Mouse (Mus musculus) intestine, embryonic 16.5 days (tissue): ENCODE measurements around the gene Agps. TPM values are rescaled to one million over a fixed set of nuclear protein-coding genes. Genes with fewer than 3 reads are reported as not detected.

Experiments
- ATAC-seq: fragments of 200-750 bp; cut with Nextera tagmentation; 2 replicates; pipeline ENCODE4 v1.8.0; 2017; ENCODE audit warnings: moderate TSS enrichment, moderate library complexity
- H3K27ac ChIP-seq: fragments of 300-500 bp; sonication (generic); 2 replicates; pipeline ENCODE4 v1.5.1; 2014; ENCODE audit warnings: mild to moderate bottlenecking, low read length
- H3K27me3 ChIP-seq: fragments of 300-500 bp; sonication (generic); replicated peaks from 2 replicates; pipeline ENCODE4 v1.6.1; 2014; ENCODE audit warnings: low read length, control low read depth, mixed read lengths; ENCODE audit not compliant: control insufficient read depth, insufficient read depth
- H3K36me3 ChIP-seq: fragments of 300-500 bp; sonication (generic); 2 replicates; pipeline ENCODE4 v1.6.1; 2014; ENCODE audit warnings: low read length, control low read depth; ENCODE audit not compliant: control insufficient read depth, insufficient read depth
- H3K4me1 ChIP-seq: fragments of 300-500 bp; sonication (generic); 2 replicates; pipeline ENCODE4 v1.6.1; 2014; ENCODE audit warnings: low read length, control low read depth, mixed read lengths; ENCODE audit not compliant: control insufficient read depth, insufficient read depth
- H3K4me2 ChIP-seq: fragments of 300-500 bp; sonication (generic); 2 replicates; pipeline ENCODE4 v1.6.1; 2014; ENCODE audit warnings: low read depth, low read length, control low read depth
- H3K4me3 ChIP-seq: fragments of 300-500 bp; sonication (generic); 2 replicates; pipeline ENCODE4 v1.5.1; 2014; ENCODE audit warnings: mild to moderate bottlenecking, low read length
- H3K9ac ChIP-seq: fragments of 300-500 bp; sonication (generic); 2 replicates; pipeline ENCODE4 v1.6.1; 2014; ENCODE audit warnings: low read depth, low read length
- H3K9me3 ChIP-seq: fragments of 300-500 bp; sonication (generic); 2 replicates; pipeline ENCODE4 v1.6.1; 2016; ENCODE audit warnings: low read length, control low read depth; ENCODE audit not compliant: control insufficient read depth
- WGBS: fragments of 180-500 bp; shearing (Covaris S2); extraction: QIAGEN DNeasy Blood & Tissue Kit; methylation state at CpG from one replicate; pipeline ENCODE4 v1.1.7; 2014; 5-methylcytosine and 5-hydroxymethylcytosine counted together
- polyA plus RNA-seq: library from polyadenylated mRNA; unstranded; fragments of >200 nt; fragmentation: Nextera tagmentation; extraction: Ambion mirVana; gene quantifications from 2 replicates; pipeline ENCODE4 v1.2.1, GENCODE M21; 2015

Gene Agps
- polyA plus RNA-seq, 1 experiment from 2014 or later, result 18.3 TPM

GRCm38 (mm10) chr2:75824144-75824543, 7.8 kb upstream of the Agps start:
- Histone ChIP-seq H3K9ac (no peak overlapping the region), H3K27me3 (no peaks in the 10 kb centered on the region), H3K36me3 (no peaks in the 10 kb centered on the region), H3K4me2 (no peak overlapping the region), H3K4me1 (peaks cover 3% of the 10 kb centered on the region; the same call in 1 of the 2 replicates), H3K27ac (no peak overlapping the region), H3K9me3 (no peaks in the 10 kb centered on the region), H3K4me3 (no peak overlapping the region)
- 48% methylated on average over 6 of the region's 6 CpGs for WGBS
- no peak for ATAC-seq

- Histone ChIP-seq H3K36me3 (no peaks in the 10 kb centered on the region), H3K4me3 (no peak overlapping the region), H3K9ac (no peak overlapping the region), H3K27me3 (no peaks in the 10 kb centered on the region), H3K27ac (no peak overlapping the region), H3K4me2 (no peak overlapping the region), H3K9me3 (no peaks in the 10 kb centered on the region), H3K4me1 (peaks cover 3% of the 10 kb centered on the region; the same call in 1 of the 2 replicates)
- 22% methylated on average over 3 of the region's 3 CpGs for WGBS
- ATAC-seq, result no peak
These were observed 7.1 kb upstream of the Agps start for GRCm38 (mm10) chr2:75824846-75825245.

DNA sequence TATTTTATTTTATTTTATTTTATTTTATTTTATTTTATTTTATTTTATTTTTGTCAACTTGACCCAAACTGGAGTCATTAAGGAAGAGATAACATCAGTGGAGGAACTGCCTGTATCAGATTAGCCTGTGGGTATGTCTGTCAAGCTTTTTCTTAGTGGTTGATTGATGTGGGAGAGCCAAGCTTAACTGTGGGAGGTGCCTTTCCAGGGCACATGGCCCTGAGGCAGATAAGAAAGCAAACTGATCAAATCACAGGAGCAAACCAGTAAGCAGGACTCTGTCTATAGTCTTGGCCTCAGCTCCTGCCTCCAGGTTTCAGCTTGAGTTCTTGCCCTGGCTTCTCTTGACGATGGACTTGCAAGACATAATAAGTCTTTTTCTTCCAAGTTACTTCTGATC, 6.4 kb upstream of the Agps start:
- WGBS, result 34% methylated on average over 1 of the region's 1 CpGs

DNA sequence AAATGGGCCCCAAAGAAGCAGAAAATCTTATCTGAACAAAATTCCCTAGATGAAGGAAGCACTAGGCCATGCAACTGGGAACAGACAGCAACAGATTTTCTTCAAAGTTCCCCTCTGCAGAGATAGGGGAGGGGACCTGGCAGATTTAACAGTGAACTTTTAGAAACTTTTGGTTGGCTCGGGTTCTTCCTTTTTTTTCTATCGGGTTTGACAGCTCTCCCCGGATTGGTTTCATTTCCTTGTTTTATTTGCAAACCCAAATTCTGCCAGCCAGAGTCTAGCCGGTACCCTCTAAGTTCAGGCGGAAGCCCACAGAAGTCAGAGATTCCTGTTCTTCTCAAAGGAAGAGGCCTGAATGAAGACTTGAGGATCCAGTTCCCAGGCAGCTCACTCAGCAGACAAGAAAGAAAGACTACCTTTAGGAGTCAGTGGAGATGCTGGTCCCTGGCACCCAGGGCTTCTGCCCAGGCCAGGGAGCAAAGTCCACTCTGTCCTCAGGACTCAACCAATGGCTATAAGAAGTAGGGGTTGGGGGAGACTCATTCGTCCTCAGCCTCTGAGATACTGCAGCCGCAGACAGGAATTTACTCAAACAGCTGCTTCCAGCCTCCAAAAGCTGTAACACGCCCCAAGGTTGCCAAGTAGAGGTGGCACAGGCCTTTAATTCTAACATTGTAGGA, 2.9 kb upstream of the Agps start:
- no peak for ATAC-seq
- Histone ChIP-seq H3K9ac (no peak overlapping the region), H3K4me2 (no peak overlapping the region), H3K27ac (no peak overlapping the region), H3K4me1 (peaks cover 5% of the 10 kb centered on the region), H3K36me3 (no peaks in the 10 kb centered on the region), H3K4me3 (no peak overlapping the region), H3K27me3 (no peaks in the 10 kb centered on the region), H3K9me3 (no peaks in the 10 kb centered on the region)
- 74% methylated on average over 8 of the region's 8 CpGs for WGBS

More for the DNA sequence above, 6.4 kb upstream of the Agps start:
- H3K4me2 ChIP-seq, result no peak overlapping the region
- no peaks in the 10 kb centered on the region for H3K36me3 ChIP-seq
- H3K27ac ChIP-seq, result no peak overlapping the region
- peaks cover 3% of the 10 kb centered on the region; the same call in 1 of the 2 replicates for H3K4me1 ChIP-seq
- H3K27me3 ChIP-seq, result no peaks in the 10 kb centered on the region
- ATAC-seq, result no peak; the same call in 1 of the 2 replicates
- no peak overlapping the region for H3K9ac ChIP-seq
- no peaks in the 10 kb centered on the region for H3K9me3 ChIP-seq
- no peak overlapping the region for H3K4me3 ChIP-seq

DNA sequence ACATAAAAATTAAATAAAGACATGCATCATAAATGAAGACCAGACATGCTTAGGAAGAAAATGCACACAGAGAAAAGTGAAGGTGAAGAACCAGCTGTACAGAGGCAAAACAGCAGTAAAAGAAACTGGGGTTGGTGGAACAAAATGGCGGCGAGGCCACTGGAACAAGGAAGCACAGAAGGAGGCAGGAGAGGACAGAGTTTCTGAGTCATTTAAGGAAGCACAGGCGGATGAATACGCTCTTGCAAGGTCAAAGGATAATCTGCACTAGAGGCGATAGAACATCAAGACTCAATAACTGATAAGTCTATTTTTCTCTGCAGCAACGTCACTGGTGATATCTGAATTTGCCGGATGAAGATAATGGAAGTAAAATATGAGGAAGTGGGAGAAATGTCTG, 1.7 kb upstream of the Agps start:
- H3K36me3 ChIP-seq, result no peaks in the 10 kb centered on the region
- H3K9me3 ChIP-seq, result no peaks in the 10 kb centered on the region
- H3K27ac ChIP-seq, result no peak overlapping the region
- no peak overlapping the region for H3K4me2 ChIP-seq
- peaks cover 5% of the 10 kb centered on the region for H3K4me1 ChIP-seq
- H3K4me3 ChIP-seq, result no peak overlapping the region
- H3K9ac ChIP-seq, result no peak overlapping the region
- 71% methylated on average over 7 of the region's 7 CpGs for WGBS
- H3K27me3 ChIP-seq, result no peaks in the 10 kb centered on the region
- no peak for ATAC-seq

DNA sequence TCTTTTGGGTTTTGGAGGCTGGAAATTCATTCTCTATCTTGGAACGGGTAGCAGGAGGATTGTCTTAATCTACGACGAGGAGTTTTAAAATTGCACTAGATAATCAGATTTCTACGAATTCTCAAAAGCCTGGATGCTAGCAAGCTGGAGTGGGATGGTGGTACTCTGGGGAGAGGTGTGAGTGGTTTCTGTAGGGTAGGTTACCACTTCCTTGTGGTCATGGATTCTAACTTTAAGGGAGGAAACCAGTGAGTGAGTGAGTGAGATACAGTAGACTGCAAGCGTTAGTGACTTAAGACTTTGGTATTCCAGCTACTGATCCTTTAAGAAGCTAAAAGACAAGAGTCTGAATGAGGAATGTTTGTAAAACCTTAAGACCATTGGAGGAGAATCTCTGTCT, 804 bp downstream of the Agps start:
- ATAC-seq, result no peak
- H3K4me3 ChIP-seq, result peak overlapping the region; percentile 94
- H3K27me3 ChIP-seq, result no peaks in the 10 kb centered on the region
- WGBS, result 2% methylated on average over 5 of the region's 5 CpGs
- no peaks in the 10 kb centered on the region for H3K36me3 ChIP-seq
- H3K4me1 ChIP-seq, result peaks cover 3% of the 10 kb centered on the region; the same call in 1 of the 2 replicates
- H3K9ac ChIP-seq, result peak overlapping the region; percentile 92
- no peaks in the 10 kb centered on the region for H3K9me3 ChIP-seq
- H3K27ac ChIP-seq, result peak overlapping the region; percentile 81
- H3K4me2 ChIP-seq, result peak overlapping the region; percentile 56

DNA sequence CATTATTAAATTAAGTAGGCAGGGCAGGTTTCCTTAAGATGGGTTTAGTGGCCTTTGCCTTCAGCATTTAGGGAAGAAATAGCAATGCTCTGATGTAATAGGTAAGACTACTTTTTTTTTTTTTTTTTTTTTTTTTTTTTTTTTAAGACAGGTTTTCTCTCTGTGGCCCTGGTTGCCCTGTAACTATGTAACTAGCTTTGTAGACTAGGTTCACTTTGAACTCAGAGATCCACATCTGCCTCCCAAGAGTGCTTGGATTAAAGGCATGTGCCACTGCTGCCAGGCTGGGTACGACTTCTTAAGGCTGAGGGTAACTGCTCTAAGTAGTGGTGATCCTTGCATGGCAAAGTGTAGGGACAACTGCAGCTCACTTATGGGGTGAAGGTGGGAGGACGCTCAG, 2.5 kb downstream of the Agps start:
- Histone ChIP-seq H3K27me3 (no peaks in the 10 kb centered on the region), H3K9me3 (no peaks in the 10 kb centered on the region), H3K4me2 (no peak overlapping the region), H3K9ac (no peak overlapping the region), H3K36me3 (no peaks in the 10 kb centered on the region), H3K27ac (no peak overlapping the region), H3K4me3 (no peak overlapping the region), H3K4me1 (peaks cover 3% of the 10 kb centered on the region; the same call in 1 of the 2 replicates)
- 91% methylated on average over 2 of the region's 2 CpGs for WGBS
- ATAC-seq, result no peak

- Histone ChIP-seq H3K27me3 (no peaks in the 10 kb centered on the region), H3K4me3 (no peak overlapping the region), H3K27ac (no peak overlapping the region), H3K9me3 (no peaks in the 10 kb centered on the region), H3K9ac (no peak overlapping the region), H3K4me2 (no peak overlapping the region), H3K4me1 (peaks cover 7% of the 10 kb centered on the region; the same call in 1 of the 2 replicates), H3K36me3 (no peaks in the 10 kb centered on the region)
- 52% methylated on average over 2 of the region's 2 CpGs for WGBS
- ATAC-seq, result peak; percentile 74
These were observed 10.3 kb downstream of the Agps start for GRCm38 (mm10) chr2:75842302-75842701.

- H3K27me3 ChIP-seq, result no peaks in the 10 kb centered on the region
- H3K9me3 ChIP-seq, result no peaks in the 10 kb centered on the region
- no peaks in the 10 kb centered on the region for H3K36me3 ChIP-seq
- no peak overlapping the region for H3K4me3 ChIP-seq
- no peak overlapping the region for H3K4me2 ChIP-seq
- 91% methylated on average over 1 of the region's 1 CpGs for WGBS
- H3K27ac ChIP-seq, result no peak overlapping the region
- H3K4me1 ChIP-seq, result peaks cover 3% of the 10 kb centered on the region; the same call in 1 of the 2 replicates
- H3K9ac ChIP-seq, result no peak overlapping the region
- no peak for ATAC-seq
These were observed 15.7 kb downstream of the Agps start for GRCm38 (mm10) chr2:75847708-75848107.

DNA sequence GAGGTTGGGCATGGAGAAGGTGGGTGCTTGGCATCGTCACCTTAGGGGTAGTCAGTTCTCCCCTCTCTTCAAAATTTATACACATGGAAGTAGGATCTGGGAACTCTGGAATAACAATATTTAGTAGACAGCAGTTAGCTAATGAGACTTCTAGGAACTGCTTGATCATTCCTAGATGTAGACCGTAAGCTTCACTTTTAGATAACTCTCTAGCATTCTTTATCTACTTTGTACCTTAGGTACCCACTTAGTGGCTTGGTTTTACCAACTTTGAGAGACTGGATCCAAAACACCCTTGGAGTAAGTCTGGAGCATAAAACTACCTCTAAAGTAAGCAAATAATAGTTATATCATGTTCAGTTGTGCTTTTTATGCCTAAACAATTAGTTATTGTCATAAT, 20.5 kb downstream of the Agps start:
- Histone ChIP-seq H3K9me3 (no peaks in the 10 kb centered on the region), H3K4me2 (no peak overlapping the region), H3K27me3 (no peaks in the 10 kb centered on the region), H3K9ac (no peak overlapping the region), H3K4me3 (no peak overlapping the region), H3K27ac (no peak overlapping the region), H3K4me1 (no peaks in the 10 kb centered on the region), H3K36me3 (no peaks in the 10 kb centered on the region)
- ATAC-seq, result no peak
- 93% methylated on average over 2 of the region's 2 CpGs for WGBS
